Mouse (Mus musculus): Measurements from ENCODE around the gene Vwc2l. TPM values are rescaled to one million over a fixed set of nuclear protein-coding genes. Genes with fewer than 3 reads are reported as not detected.

Vwc2l gene
- polyA plus RNA-seq, 1 experiment from 2014 or later: 0.15 TPM

DNA sequence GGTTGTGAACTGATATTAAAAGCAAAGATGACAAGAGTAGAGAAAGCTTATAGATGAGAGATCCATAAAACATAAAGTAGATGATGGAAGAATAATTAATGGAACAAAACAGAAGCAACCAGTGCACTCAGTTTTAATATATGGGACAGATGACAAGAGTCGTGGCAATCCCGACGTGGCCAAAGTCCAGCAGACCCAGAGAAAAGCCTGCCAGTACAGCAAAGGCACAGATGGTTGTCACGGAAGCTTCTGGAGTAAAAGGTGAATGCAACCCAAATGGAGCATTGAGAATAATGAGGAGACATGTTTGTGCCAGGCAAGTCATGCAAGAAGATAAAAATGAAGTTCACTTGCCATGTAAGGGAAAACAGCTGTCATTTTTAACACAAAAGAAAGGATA, 207.5 kb downstream of the Vwc2l start:
- H3K4me2 ChIP-seq (ENCODE audit: low read depth, low read length, severe bottlenecking): no peak overlapping the region
- no peak overlapping the region for H3K27ac ChIP-seq (ENCODE audit: low read depth, low read length)
- 89% methylated on average over 4 of the region's 4 CpGs for WGBS
- H3K4me3 ChIP-seq (ENCODE audit: low read depth, low read length): no peak overlapping the region
- H3K27me3 ChIP-seq (ENCODE audit: control insufficient read depth, insufficient read depth, low read length): no peaks in the 10 kb centered on the region
- H3K36me3 ChIP-seq (ENCODE audit: control insufficient read depth, insufficient read depth, low read length): no peaks in the 10 kb centered on the region
- H3K4me1 ChIP-seq (replicated peaks; ENCODE audit: control insufficient read depth, insufficient read depth, low read length): no peaks in the 10 kb centered on the region
- H3K9ac ChIP-seq (ENCODE audit: low read length): no peak overlapping the region
- DNase-seq (ENCODE audit: low spot score) (no peak), ATAC-seq (replicated peaks; ENCODE audit: low FRiP score) (no peak)
- no peaks in the 10 kb centered on the region for H3K9me3 ChIP-seq (ENCODE audit: control insufficient read depth, low read length)

All from forebrain, embryonic 11.5 days (tissue).